Mouse (Mus musculus) layer of hippocampus, postnatal 36 days (tissue): ENCODE data around the gene Eng. TPM values are rescaled to one million over a fixed set of nuclear protein-coding genes. Genes with fewer than 3 reads are reported as not detected.
A peak's percentile ranks its signal among the peaks of the same experiment; 100 is the strongest.

Experiments used
- DNase-seq, 2 experiments: peaks; one replicate each; pipeline ENCODE4 v3.0.0; 2022
- total RNA-seq, 2 experiments: library from RNA; stranded (reverse); gene quantifications; 2 replicates each; pipeline ENCODE4 v1.2.3; 2021

Gene Eng
- total RNA-seq, 2 experiments from 2014 or later, result 18.9 to 19.2 TPM

DNA sequence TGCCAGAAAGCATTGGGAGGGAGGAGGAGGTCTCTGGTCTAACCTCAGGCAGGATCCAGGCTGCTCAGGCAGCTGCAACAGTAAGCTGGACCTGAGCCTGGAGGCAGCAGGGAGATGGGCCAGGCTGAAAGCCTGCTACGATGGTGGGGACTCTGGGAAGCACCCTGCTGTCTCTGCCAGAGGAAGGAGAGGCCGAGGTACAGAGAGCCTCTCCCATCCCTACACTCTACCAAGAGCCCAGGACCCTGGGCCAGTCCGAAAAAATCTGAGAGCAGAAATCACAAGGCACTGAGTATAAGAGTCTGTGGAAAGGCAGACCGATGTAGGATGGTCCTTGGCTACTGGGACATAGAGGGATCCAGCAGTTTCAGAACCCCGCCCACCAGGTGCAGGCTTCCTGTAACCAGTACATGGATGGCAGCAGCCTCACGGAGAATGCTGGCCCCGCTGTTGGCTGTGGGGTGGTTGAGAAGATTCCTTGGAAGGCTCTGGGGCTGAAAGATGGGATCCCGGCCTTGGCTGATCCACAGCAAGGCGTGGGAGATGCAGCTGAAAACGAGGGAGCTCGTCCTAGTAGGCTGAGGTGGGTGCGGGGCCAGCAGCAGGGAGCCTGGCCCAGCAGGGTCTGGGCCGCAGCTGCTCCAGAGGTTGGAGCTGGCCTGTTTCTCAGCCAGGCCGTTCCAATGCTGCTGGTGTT, 36.5 kb downstream of the Eng start:
- DNase-seq, result no peak

DNA sequence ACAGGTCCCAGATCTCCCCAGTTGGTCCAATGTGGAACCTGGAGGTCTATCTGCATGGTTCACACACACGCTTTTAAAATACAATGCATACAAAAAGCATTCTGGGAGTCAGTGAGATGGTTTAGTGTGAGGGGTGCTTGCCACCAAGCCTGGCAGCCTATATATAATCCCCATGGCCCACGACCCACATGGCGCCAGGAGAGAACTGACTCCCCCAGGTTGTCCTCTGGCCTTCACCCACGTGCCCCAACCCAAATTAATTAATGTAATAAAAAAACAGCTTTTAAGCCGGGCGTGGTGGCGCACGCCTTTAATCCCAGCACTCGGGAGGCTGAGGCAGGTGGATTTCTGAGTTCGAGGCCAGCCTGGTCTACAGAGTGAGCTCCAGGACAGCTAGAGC, 37.3 kb downstream of the Eng start:
- DNase-seq, result no peak

DNA sequence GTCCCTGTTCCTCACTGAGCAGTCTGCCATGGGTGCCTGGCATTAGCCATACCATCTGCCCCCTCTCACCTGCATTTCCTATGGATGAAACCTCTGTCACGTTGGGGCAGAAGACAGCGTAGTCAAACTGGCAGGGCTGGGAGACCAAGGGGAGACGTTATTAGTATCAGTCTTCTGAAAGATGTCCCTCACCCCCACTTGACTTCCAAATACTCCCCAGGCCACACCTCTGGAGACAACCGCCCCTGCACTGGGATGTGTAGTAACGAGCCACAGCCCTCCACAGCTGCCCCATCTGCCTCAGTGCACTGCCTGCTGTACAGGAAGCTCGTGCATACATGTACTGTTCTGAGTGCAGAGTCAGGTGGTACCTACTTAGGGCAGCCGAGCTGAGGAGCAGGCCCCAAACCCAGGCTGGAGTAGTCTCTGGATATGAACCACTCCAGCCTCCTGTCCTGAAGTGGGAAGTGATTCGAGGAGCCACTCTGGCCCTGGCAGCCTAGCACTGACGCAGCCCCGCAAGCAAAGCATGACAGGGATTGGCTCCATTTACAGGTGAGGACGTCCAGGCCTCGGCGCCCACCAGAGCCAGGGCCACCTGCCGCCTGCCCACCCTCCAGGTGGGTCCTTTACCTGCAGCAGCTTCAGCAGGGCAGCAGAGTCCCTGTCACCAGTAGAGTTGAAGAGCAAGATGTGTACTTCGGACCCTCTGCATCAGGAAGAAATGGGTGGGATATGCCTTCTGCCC, 38.5 kb downstream of the Eng start:
- DNase-seq, result no peak

DNA sequence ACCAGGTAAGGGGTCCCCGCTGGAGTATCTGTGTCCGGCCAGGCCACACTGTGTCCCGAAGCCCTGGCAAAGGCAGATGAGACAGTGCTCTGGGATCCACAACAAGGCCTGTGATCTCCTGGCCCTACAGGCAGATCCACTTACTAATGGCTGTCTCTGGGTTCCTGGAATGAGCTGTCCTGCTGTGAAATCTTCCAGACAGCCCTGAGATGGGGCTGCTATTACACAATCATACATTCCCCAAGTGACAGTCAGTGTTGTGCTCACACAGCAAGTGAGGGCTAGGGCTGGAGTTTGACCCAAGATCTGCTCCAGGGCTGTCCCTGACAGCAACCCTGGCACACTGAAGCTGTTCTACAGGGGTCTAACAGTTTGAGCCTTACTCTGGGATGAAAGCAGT, 39.4 kb downstream of the Eng start:
- DNase-seq, result no peak

DNA sequence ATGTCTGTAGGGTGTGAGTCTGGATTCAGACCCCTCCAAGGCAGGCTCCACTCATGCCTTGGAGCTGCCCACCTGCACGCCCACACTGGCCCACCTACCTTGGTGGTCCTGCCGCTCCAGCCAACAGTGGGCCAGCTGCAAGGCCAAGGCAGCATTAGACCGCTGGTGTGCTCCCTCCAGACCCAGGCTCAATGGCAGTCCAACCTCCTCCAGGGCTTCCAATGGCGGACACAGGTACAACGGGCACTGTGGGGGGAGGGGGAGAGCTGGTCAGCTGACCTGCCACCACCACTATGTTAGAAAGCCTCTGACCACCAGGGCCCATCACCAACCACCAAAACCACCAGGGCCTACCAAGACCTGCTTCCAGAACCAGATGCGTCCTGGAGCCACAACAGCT, 40.2 kb downstream of the Eng start:
- DNase-seq, result no peak

DNA sequence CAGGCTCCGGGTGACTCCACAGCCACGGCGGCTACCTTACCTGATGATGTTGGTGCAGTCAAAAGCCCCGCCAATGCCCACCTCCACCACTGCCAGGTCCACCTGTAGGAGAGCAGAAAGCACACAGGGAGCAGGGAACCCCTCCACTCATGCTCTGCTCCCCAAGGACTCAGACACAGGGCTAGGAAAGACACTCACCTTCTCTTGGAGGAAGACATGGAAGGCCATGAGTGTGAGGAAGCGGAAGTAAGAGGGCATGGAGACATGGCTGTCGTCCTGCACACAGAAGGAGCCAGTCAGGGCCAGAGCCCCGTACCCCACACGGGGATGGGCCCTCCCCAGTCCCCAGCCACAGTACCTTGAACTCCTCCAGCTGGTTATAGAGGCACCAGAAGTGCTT, 41.2 kb downstream of the Eng start:
- DNase-seq, result no peak

DNA sequence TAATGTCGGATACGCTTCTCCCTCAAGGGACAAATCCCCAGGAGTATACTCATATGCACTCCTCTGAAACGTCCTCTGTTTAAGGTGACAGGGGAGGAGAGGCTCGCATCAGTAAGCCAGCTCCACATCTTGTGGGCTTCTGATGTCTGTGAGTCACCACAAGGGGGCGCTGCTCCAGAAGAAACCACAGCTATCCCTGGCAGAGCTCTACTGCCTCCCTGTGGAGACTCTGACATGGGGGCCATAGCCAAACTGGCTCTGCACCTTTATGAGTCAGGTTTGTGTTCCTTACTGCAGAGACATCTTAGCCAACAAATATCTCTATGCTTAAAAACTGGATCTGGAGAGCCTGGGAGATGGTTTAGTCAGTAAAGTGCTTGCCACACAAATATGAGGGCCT, 43.0 kb downstream of the Eng start:
- DNase-seq, result peak; percentile 82 to 85

DNA sequence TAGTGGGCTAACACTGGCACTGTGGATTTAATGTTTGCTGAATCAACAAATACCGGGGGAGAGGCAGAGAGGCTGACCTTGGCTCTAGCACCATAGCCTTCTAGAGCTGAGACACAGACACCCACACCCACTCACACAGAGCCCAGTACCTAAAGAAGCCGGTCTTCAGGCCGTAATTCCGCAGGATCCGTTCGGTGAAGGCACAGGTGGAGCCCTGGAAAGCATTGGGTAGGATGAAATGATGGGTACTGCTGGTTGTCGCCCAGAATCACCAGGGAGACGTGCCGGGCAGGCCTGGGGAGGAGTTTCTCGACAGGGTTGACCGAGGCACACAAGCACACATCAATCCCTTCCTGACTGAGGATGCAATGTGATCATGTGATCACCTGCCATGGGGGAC, 44.6 kb downstream of the Eng start:
- DNase-seq, result no peak

DNA sequence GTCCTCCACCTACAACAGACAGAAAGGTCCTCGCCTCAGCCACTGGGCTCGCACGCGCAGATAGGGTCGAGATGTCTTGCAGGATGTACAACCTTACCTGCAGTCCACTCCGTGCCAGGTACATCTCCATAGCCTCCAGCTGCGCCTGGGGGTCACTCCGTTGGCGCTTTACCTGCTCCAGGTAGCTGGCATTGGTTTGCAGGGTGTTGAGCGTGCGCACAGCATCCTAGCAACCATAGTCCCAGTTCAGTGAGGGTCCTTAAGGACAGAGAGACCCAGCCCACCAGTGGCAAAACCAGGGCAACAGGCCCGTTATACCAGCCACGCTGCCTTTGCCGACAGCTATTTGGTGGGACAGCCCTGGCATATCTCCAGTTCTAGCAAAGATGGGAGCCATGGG, 46.1 kb downstream of the Eng start:
- no peak for DNase-seq

DNA sequence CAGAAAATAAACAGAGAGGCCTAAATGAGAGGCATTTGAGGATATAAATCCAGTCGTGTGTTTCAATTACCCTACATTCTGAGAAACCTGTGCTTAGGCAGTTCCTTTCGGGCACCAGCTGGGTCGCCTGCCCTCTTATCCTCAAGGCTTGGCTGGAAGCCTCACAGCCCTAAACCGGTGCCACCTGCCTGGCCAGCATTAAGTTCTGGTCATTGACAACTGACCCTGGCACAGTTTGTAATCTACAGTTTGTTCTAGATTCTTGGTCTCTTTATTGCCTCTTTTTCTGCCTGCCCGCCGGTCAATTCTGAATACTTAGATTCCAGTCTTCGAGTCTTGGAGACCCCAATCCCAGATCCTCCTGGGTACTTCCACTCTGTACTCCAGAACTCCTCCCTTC, 46.9 kb downstream of the Eng start:
- no peak for DNase-seq

DNA sequence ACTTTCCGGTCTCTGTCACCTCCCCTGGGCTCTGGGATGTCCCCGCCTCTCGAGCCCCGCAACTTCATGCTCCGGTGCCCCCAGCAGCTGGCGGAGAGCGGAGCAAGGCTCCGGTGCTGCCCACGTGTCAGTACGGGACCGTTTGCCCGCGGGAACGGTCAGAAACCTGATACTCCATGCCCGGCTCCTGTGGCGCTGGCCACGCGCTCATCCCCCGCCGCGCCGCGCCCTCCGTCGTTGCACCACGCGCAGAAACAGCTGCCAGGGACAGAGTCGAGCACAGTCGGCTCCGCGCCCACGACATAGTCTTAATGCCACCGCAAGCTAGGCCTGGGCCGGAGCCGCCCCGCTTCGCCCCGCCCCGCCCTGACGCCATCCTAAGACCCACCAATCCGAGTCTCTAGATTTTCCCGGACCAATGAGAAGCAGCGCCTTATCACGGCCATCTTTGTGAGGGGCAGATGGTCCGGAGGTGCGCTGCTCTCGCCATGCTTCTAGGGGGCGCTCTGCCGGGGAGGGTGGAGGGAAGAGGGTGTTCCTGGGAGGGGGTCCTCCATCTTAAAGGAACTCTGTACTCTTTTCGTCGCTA, 47.5 kb downstream of the Eng start:
- DNase-seq, result peak; percentile 95 to 96

DNA sequence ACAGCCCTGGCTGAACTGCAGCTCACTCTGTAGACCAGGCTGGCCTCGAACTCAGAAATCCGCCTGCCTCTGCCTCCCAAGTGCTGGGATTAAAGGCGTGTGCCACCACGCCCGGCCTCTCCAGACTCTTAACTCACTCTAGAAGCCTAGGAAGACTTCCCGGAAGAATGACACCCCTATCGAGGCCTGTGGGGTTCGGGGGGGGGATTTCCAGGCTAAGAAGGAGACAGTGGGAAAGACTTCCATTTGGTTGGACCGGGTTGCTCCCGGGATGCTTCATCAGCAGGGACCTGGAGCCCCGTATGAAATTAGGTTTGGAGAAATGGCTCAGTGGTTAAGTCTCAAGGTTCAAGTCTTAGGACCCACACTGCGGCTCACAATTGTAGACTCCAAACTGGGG, 48.3 kb downstream of the Eng start:
- no peak for DNase-seq

DNA sequence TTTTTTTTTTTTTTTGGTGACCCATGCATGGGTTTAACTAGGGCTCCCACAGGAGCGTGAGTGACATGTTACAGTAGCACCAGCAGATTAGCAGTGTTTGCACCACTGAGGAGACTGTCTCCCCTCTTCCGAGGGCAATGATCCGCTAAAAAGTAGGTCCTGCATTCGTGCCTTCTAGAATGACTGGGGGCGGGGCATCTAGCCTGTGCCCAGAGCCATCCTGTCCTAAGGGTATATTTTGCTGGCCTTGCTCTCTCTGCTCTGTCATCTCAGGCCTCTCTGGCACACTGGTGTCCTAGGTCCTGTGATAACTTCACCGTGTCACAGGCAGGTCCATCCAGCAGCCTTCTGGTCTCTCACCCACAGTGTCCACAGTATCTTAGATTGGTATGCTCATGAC, 53.3 kb downstream of the Eng start:
- no peak for DNase-seq

DNA sequence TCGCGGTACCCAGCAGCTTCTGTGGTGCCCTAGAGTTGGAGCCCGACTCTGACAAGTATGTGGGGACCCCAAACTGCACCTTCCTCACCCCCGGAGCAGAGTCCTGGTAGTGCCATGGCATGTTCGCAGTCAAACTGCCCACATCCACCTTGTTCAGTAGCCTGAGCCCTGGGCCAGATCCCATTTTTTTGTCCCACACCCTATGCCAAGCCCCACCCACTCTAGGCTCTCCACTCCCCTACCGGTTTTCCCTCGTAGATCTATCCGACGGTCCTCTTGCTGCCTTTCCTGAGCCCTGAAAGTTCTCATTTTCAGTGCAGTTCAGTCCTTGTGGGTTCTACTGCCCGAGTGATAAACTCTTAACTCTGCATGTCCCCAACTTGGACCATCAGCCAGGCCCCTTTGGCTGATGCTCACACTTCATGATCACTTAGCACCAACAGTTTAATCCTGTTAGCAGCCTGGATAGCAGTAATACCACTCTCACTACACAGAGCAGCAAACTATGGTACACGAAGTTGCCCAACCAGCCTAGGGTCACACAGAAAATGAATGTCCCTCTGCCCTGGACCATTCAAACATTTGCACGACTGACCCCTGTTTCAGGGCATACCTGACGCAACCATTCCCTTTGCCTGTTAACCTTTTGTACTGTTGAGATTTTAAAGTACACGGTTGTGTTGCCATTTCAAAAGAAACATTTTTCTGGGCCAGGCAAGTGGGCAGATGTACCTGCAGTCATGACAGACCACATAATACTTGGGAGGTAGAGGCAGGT, 54.8 kb downstream of the Eng start:
- no peak for DNase-seq

DNA sequence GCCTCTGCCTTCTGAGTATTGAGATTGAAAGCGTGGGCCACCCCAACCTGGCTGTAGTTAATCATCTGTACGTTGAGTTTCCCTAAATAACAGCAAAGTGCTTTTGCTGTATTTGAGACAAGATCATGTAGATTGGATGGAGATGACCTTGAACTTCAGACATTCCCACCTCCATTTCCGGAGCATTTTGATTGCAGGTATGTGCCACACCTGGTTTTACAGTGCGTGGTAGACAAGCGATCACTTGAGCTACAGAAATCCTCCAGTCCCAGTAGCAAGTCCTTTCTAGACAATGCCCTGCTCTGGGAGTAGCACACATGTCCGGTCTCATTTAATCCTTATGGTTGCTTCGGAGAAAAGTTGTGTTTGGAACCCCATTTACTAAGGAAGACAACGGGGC, 56.7 kb downstream of the Eng start:
- DNase-seq, result no peak

DNA sequence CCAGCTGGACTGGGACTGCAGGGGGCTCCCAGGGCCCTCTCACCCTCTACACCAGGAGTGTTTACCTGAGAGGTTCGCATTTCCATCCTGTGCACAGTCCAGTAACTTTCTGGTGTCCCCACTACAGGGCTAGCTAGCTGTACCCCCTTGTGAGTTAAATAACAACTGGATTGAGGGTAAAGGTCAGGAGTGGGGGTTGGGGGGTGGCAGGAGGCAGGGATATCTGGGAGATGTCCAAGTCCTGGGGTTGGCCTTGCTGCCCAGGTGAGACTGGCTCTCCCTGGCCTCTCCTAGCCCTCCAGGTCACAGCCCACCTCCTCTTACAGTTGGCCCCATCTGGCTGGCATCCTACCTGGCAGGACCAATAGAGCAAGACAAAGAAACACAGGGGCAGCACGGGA, 57.6 kb downstream of the Eng start, which contains the start of gene Fpgs:
Fpgs (minus strand) TSS at position 125 of the 401 bp plus-strand sequence.
- DNase-seq, result no peak

DNA sequence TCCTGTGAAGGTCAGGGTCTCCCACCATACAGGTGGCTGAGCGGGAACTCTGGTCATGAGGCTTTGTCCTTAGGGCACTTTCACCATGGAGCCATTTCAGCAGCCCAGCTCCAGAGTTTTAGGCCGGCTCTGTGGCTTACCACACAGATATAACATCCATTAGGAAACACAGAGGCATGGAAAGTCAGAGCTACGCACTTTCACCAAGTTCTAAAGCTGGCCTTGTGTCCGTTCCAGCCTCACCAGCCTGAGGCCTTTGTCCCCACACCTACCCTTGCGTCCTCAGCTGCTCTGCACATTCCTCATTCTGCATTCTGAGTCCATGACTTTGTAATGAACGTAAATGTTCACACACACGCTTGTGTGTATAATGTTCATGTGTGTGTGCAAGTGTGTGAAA, 58.6 kb downstream of the Eng start:
- no peak for DNase-seq

DNA sequence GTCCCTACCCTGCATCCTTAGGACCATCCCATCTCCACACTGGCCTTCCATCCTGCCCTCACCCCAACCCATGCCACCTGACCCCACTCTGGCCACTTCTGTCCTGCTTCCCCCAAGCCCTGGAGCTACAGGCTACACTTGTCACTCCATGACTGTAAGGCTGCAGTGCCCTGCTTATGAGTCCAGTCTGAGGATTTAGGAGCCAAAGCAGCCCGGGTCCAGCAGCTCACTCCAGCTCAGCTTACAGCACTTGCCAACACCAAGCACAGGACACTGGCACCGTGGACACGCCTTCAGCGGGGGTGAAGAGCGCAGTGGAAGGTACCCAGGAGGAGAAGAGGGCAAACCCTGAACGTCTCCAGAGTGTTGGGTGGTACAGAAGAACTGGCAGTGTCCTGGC, 60.6 kb downstream of the Eng start:
- DNase-seq, result no peak

DNA sequence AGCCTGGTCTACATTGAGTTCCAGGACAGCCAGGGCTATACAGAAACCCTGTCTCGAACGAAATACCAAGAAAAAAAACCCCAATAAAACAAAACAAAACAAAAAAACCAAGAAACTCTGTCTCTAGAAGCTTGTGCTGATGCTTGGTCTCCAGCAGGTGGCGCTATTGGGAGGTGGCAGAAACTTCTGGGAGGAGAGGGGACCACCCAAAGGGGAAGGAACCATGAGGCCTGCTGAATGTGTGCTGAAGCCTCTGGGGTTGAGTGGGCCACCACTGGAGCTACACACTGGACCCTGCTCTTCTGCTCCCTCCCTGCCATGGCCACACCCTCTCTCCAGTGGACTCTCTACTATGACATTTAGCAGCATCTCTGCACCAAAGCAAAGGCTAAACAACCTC, 62.2 kb downstream of the Eng start:
- DNase-seq, result peak in 1 of 2 experiments; percentile 29

DNA sequence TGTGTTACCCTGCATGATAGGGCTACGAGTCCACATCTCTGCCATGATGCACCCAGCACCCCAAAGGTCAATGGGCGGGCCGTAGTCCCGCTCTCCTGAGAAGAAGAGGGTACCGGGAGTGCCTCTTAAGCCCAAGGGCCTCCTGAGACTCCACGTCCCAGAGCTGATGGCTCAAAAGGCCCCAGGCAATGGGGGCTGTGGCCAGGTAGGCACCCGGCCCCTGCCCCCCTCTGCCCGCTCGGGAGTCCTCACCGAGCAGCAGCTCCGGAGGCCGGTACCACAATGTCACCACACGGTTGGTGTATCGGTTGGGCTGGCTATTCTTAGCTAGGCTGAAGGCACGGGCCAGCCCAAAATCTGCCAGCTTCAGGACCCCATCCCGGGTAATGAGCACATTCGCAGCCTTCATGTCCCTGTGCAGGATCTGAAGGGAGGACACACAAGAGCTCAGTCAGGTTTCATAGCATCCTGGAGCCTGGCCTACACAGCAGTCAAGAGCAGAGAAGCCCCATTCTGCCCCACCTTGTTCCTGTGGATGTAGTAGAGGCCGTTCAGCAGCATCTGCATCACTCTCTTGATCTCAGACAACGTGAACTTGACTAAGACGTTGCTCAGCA, 63.2 kb downstream of the Eng start:
- no peak for DNase-seq

DNA sequence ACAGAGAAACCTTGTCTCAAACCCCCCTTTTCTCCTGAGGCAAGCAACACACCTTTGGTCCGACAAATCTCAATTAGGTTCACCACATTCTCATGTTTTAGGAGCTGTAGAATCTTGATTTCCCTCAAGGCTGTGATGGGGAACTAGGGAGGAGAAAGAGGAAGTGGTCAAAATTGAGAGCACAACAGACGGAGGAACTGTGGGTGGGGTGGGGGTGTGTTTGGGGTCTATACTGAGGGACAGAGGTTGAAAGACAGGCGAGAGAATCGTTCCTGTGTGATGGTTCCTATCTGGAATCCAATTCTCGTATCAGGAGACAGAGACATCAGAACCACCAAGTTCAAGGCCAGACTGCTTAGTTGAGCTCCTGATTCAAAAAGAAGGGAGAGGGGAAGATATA, 64.0 kb downstream of the Eng start:
- DNase-seq, result no peak

DNA sequence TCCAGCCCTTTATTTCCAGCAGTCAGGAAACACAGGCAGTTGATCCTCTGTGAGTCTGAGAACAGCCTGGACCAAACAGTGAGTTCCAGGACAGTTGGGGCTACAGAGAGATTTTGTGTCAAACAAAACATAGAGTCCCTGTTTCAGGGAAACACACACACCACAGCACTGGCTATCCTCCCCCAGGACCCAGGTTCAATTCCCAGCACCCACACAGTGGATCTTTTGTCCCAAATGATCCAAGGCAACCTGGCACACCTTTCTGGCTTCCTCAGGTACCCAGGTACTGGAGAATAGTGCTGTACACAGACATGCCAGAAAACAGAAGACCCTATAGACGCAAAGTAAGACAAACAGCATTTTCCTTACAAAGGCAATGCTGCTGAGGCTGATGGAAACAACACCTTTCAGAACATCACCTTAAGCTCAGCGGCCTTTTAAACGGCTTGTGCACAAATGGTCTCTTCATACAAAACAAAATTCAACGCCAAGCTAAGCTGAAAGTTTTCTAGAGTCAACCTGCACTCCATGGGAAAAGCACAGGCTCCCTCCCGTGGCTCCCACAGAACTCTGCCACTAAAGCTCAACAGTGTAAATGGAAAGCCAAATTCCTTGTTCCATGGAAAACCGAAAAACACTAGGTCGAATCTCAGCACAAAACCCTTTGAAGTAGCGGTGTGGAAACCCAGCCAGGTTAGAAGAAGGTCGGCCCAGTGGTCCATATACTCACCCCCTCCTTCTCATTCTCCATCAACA, 65.1 kb downstream of the Eng start:
- DNase-seq, result no peak
